Mouse (Mus musculus): ENCODE data around the gene Pds5a. TPM values are rescaled to one million over a fixed set of nuclear protein-coding genes. Genes with fewer than 3 reads are reported as not detected.
A peak's percentile ranks its signal among the peaks of the same experiment; 100 is the strongest.
"Not testable (repeated sequence)": the region's sequence is repeated elsewhere in the genome, so short reads cannot be mapped to it uniquely, and the experiment has no call there.

The Pds5a gene
- total RNA-seq (2021) = 10 to 100 TPM; 82.4 to 82.9 TPM

- intact Hi-C loops (cut with DNase I) = loop anchor here (1.0 to 5.0 kb wide), 5 partner anchors 26 to 297 kb away; partner anchors contain the start of genes Gm43552, N4bp2, Smim14 and Ube2k
- peak; percentile 76 to 87 for DNase-seq (ENCODE audit: low spot score in 2 of 2)
These were observed at the start of gene Pds5a for GRCm38 (mm10) chr5:65697836-65698758. Pds5a (minus strand) TSS chr5:65698273.

- intact Hi-C loops (cut with DNase I) = no loop called here
- no peak for DNase-seq (ENCODE audit: low spot score in 2 of 2)
These were observed 48.8 kb upstream of the Pds5a start for GRCm38 (mm10) chr5:65746908-65747307.

- no peak for DNase-seq (ENCODE audit: low spot score in 2 of 2)
- intact Hi-C loops (cut with DNase I) = no loop called here
These were observed 41.3 kb upstream of the Pds5a start for GRCm38 (mm10) chr5:65739366-65739765.

- intact Hi-C loops (cut with DNase I) = no loop called here
These were observed 37.5 kb upstream of the Pds5a start for GRCm38 (mm10) chr5:65735601-65736000.

DNA sequence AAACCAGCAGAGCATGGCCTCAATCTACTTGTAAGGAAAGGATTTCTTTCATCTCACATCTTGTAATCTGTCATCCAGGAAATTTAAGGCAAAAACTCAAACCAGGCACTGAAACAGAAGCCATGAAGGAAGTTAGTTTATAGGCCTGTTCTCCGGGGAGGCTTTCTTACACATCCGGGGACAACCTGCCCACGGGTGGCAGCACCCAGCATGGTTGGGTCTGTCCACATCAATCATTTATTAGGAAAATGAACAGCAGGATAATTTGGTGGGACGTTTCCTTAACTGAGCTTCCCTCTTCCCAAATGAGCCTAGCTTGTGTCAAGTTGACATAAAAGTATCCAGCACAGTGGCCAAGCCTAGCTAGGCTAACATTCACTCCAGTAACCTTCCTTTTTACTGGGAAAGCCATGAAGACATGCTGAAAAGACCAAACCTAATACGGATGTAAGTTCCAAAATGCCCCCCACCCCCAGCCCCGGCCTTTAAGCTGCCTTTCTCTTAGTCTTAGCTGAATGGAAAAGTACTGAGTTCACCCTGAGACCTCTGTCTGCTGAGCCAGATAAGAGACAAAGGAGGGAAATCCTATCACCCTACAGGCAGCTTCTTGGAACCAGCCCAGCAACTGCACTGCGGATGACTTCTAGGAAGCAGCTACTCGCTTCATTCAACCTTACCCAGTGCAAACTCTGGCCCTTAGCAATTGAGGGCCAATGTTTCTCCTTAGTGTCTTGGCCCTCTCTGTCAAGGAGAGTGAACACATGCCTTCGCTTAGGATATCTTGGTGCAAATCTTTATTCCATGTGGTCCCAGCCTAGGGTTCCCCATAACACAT is 33.3 kb upstream of the Pds5a start:
- DNase-seq (ENCODE audit: low spot score in 2 of 2) = no peak

More at GRCm38 (mm10) chr5:65735601-65736000, 37.5 kb upstream of the Pds5a start:
- DNase-seq (ENCODE audit: low spot score in 2 of 2) = no peak

GRCm38 (mm10) chr5:65724311-65725054 is 26.4 kb upstream of the Pds5a start:
- DNase-seq (ENCODE audit: low spot score in 2 of 2) = peak; percentile 40 to 53
- intact Hi-C loops (cut with DNase I) = loop anchor here (1.0 to 2.0 kb wide), 2 partner anchors 26 to 38 kb away; partner anchors contain the start of genes N4bp2 and Pds5a

More for the DNA sequence above, 33.3 kb upstream of the Pds5a start:
- intact Hi-C loops (cut with DNase I) = no loop called here

DNA sequence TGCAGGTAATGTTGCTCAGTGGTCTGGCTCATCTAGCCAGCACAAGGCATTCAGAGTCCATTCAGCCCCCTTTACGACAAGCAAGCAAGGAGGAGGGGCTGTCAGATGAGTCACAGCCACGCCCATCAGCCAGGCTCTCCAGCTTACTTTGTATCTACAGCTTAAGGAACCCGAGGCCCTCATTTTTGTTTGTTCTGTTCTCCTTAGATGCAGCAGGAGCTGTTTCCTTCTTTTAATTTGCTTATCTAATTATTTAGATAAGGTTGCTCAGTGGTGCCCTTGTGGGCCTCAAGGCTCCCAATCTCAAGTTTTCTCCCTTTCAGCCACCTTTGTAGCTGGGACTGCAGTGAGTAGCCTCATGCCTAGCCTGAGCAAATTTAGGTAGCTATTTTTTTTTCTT is 20.3 kb upstream of the Pds5a start:
- no peak for DNase-seq (ENCODE audit: low spot score in 2 of 2)
- intact Hi-C loops (cut with DNase I) = no loop called here

GRCm38 (mm10) chr5:65717903-65718211 is 19.8 kb upstream of the Pds5a start:
- intact Hi-C loops (cut with DNase I); DNase-seq (ENCODE audit: low spot score in 2 of 2): not testable (repeated sequence)

GRCm38 (mm10) chr5:65717063-65717902 is 19.2 kb upstream of the Pds5a start:
- DNase-seq (ENCODE audit: low spot score in 2 of 2) = no peak
- intact Hi-C loops (cut with DNase I) = no loop called here

DNA sequence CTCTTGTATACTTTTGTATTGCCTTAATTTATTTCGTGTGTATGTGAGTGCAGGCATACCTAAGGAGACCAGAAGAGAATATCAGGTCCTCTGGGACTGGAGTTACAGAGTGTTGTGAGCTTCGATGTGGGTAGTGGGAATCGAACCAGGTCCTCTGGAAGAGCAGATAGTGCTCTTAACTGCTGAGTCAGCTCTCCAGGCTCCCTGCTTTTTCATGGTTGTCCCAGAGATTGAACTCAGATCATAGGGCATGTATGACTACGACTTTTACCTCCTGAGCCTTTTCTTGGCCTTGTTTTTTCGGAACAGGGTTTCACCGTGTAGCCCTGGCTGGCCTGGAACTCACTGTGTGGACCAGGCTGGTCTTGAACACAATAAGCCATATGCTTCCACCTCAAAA is 17.0 kb upstream of the Pds5a start:
- DNase-seq (ENCODE audit: low spot score in 2 of 2) = no peak
- intact Hi-C loops (cut with DNase I) = no loop called here

GRCm38 (mm10) chr5:65711463-65711862 is 13.4 kb upstream of the Pds5a start:
- intact Hi-C loops (cut with DNase I) = no loop called here
- no peak for DNase-seq (ENCODE audit: low spot score in 2 of 2)

GRCm38 (mm10) chr5:65710267-65710666 is 12.2 kb upstream of the Pds5a start:
- no peak for DNase-seq (ENCODE audit: low spot score in 2 of 2)
- intact Hi-C loops (cut with DNase I) = no loop called here

DNA sequence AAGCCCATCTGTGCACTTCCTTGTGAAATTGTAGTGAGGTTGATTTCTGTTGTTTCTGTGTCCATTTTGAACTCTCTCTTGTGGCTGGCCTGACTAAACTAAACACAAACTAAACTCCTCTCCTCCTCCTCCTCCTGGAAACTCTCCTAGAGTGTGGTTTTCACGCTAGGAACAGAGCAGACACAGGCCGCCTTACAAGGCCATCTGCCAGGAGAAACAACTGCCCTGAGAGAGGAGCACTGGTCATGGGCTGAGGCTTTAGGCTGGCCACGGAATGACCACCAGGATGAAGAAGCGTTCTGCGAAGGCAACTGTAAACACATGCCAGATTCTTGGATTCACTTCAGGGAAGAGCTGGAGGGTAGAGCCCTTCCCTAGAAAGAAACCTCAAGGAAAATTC is 8.9 kb upstream of the Pds5a start:
- no peak for DNase-seq (ENCODE audit: low spot score in 2 of 2)
- intact Hi-C loops (cut with DNase I) = no loop called here

DNA sequence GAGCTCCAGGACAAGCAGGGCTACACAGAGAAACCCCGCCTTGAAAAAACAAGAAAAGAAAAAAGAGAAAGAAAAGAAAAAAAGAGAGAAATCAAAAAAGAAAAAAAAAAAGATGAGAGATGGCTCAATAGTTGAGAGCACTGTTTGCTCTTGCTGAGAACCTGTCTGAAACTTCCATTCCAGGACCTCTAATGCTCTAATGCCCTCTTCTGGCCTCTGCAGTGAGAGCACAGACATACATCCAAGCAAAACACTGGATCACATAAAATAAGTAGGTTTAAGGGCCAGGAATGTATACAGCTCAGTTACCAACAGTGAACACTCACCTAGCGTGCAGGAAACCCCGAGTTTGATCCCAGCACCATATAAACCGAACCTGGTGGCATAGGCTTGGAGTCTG is 8.1 kb upstream of the Pds5a start:
- intact Hi-C loops (cut with DNase I) = no loop called here
- DNase-seq (ENCODE audit: low spot score in 2 of 2) = no peak

GRCm38 (mm10) chr5:65704765-65705678 is 6.9 kb upstream of the Pds5a start:
- no peak for DNase-seq (ENCODE audit: low spot score in 2 of 2)
- intact Hi-C loops (cut with DNase I) = no loop called here

DNA sequence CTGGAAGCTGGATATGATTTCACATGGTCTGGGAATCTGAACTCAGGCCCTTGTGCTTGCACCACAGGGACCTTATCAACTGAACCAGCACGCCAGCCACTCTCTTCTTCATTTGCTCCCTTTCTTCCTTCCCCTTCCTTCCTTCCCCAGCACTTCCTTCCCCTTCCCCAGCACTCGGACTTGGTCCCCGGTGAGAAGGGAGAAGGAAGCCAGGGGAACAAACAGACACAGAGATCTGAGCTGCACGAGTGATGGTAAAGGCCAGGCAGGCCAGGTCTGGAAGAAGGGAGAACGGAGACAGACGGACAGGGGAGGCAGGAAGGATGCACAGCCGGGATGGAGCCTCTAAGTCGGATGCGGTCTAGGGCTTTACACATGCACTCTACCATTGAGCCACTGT is 5.2 kb upstream of the Pds5a start:
- intact Hi-C loops (cut with DNase I) = no loop called here
- no peak for DNase-seq (ENCODE audit: low spot score in 2 of 2)

- intact Hi-C loops (cut with DNase I) = no loop called here
- no peak for DNase-seq (ENCODE audit: low spot score in 2 of 2)
These were observed 2.0 kb upstream of the Pds5a start for GRCm38 (mm10) chr5:65700102-65700501.

DNA sequence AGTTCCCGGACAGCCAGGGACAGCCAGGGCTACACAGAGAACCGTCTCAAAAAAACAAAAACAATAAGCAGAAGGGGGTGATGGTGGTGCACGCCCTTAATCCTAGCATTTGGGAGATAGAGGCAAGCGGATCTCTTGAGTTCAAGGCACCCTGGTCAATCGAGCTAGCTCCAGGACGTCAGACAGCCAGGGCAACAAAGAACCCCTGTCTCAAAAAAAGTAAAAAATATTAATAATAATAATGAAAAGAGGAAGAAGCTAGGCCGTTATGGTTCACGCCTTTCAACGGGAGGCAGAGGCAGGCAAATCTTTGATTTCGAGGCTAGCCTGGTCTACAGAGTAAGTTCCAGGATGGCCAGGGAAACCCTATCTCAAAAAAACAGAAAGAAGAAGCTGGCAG is 1.1 kb upstream of the Pds5a start:
- DNase-seq (ENCODE audit: low spot score in 2 of 2) = no peak
- intact Hi-C loops (cut with DNase I) = loop anchor here (5.0 kb wide), 1 partner anchor 207 kb away; the partner anchor contains the start of gene Gm43552

All from left cerebral cortex, postnatal 25 days (tissue).